Mouse (Mus musculus): ENCODE data around the gene Rora. TPM values are rescaled to one million over a fixed set of nuclear protein-coding genes. Genes with fewer than 3 reads are reported as not detected.
A peak's percentile ranks its signal among the peaks of the same experiment; 100 is the strongest.

The Rora gene
- polyA plus RNA-seq, 1 experiment from 2014 or later: 3.8 TPM

GRCm38 (mm10) chr9:69397432-69397759 lies 743.8 kb downstream of the Rora start:
- H3K27ac ChIP-seq (ENCODE audit: low read depth, low read length): no peak overlapping the region
- H3K4me2 ChIP-seq (replicated peaks; ENCODE audit: low read depth, low read length): peak overlapping the region; percentile 79; the same call in 1 of the 2 replicates
- ATAC-seq (ENCODE audit: low FRiP score) (no peak), DNase-seq (ENCODE audit: low spot score) (no peak)
- WGBS: 80% methylated on average over 2 of the region's 2 CpGs
- H3K4me1 ChIP-seq (replicated peaks; ENCODE audit: control insufficient read depth, insufficient read depth, low read length): no peaks in the 10 kb centered on the region
- H3K27me3 ChIP-seq (ENCODE audit: control insufficient read depth, insufficient read depth, low read length): no peaks in the 10 kb centered on the region
- H3K9ac ChIP-seq (ENCODE audit: low read depth, low read length): peak overlapping the region; percentile 89
- peak overlapping the region; percentile 68; the same call in 1 of the 2 replicates for H3K4me3 ChIP-seq (ENCODE audit: low read depth, low read length)
- H3K9me3 ChIP-seq (ENCODE audit: control insufficient read depth, low read length): no peaks in the 10 kb centered on the region
- no peaks in the 10 kb centered on the region for H3K36me3 ChIP-seq (ENCODE audit: control insufficient read depth, insufficient read depth, low read length)

GRCm38 (mm10) chr9:69397760-69398452 lies 744.3 kb downstream of the Rora start, which contains the start of gene Ice2:
Gene Ice2 (plus strand): TSS chr9:69397906.
- Histone ChIP-seq H3K27me3 (ENCODE audit: control insufficient read depth, insufficient read depth, low read length) (no peaks in the 10 kb centered on the region), H3K9me3 (ENCODE audit: control insufficient read depth, low read length) (no peaks in the 10 kb centered on the region), H3K9ac (ENCODE audit: low read depth, low read length) (peak within 1 kb of the TSS; percentile 89), H3K4me3 (ENCODE audit: low read depth, low read length) (peak within 1 kb of the TSS; percentile 68), H3K4me2 (replicated peaks; ENCODE audit: low read depth, low read length) (peak within 1 kb of the TSS; percentile 79), H3K4me1 (replicated peaks; ENCODE audit: control insufficient read depth, insufficient read depth, low read length) (no peaks in the 10 kb centered on the region), H3K27ac (ENCODE audit: low read depth, low read length) (peak within 1 kb of the TSS; percentile 84), H3K36me3 (ENCODE audit: control insufficient read depth, insufficient read depth, low read length) (no peaks in the 10 kb centered on the region)
- ATAC-seq (ENCODE audit: low FRiP score): peak; percentile 93
- under 1% methylated on average over 53 of the region's 53 CpGs for WGBS
- DNase-seq (ENCODE audit: low spot score): peak; percentile 91

- DNase-seq (ENCODE audit: low spot score) (no peak), ATAC-seq (ENCODE audit: low FRiP score) (no peak)
- H3K4me2 ChIP-seq (replicated peaks; ENCODE audit: low read depth, low read length): peak overlapping the region; percentile 79
- peak overlapping the region; percentile 89 for H3K9ac ChIP-seq (ENCODE audit: low read depth, low read length)
- no peaks in the 10 kb centered on the region for H3K36me3 ChIP-seq (ENCODE audit: control insufficient read depth, insufficient read depth, low read length)
- H3K27ac ChIP-seq (ENCODE audit: low read depth, low read length): peak overlapping the region; percentile 84
- H3K4me3 ChIP-seq (ENCODE audit: low read depth, low read length): peak overlapping the region; percentile 68
- H3K9me3 ChIP-seq (ENCODE audit: control insufficient read depth, low read length): no peaks in the 10 kb centered on the region
- 22% methylated on average over 10 of the region's 10 CpGs for WGBS
- H3K27me3 ChIP-seq (ENCODE audit: control insufficient read depth, insufficient read depth, low read length): no peaks in the 10 kb centered on the region
- no peaks in the 10 kb centered on the region for H3K4me1 ChIP-seq (replicated peaks; ENCODE audit: control insufficient read depth, insufficient read depth, low read length)
Observed at GRCm38 (mm10) chr9:69398453-69398850, 744.9 kb downstream of the Rora start.

GRCm38 (mm10) chr9:69404671-69405070 lies 751.1 kb downstream of the Rora start:
- H3K27ac ChIP-seq (ENCODE audit: low read depth, low read length): no peak overlapping the region
- H3K4me2 ChIP-seq (replicated peaks; ENCODE audit: low read depth, low read length): no peak overlapping the region
- H3K9me3 ChIP-seq (ENCODE audit: control insufficient read depth, low read length): no peaks in the 10 kb centered on the region
- DNase-seq (ENCODE audit: low spot score) (no peak), ATAC-seq (ENCODE audit: low FRiP score) (no peak)
- no peaks in the 10 kb centered on the region for H3K4me1 ChIP-seq (replicated peaks; ENCODE audit: control insufficient read depth, insufficient read depth, low read length)
- no peak overlapping the region for H3K4me3 ChIP-seq (ENCODE audit: low read depth, low read length)
- no peak overlapping the region for H3K9ac ChIP-seq (ENCODE audit: low read depth, low read length)
- no peaks in the 10 kb centered on the region for H3K27me3 ChIP-seq (ENCODE audit: control insufficient read depth, insufficient read depth, low read length)
- H3K36me3 ChIP-seq (ENCODE audit: control insufficient read depth, insufficient read depth, low read length): no peaks in the 10 kb centered on the region
- WGBS: 79% methylated on average over 6 of the region's 6 CpGs

GRCm38 (mm10) chr9:69419476-69419875 lies 765.9 kb downstream of the Rora start:
- 0 out of 2 replicates have a peak, but pooled peaks cover 2% of the 10 kb centered on the region for H3K36me3 ChIP-seq (ENCODE audit: control insufficient read depth, insufficient read depth, low read length)
- DNase-seq (ENCODE audit: low spot score): no peak

GRCm38 (mm10) chr9:69430531-69430930 lies 776.9 kb downstream of the Rora start:
- no peak for ATAC-seq (ENCODE audit: low FRiP score)
- Histone ChIP-seq H3K4me2 (replicated peaks; ENCODE audit: low read depth, low read length) (no peak overlapping the region), H3K4me3 (ENCODE audit: low read depth, low read length) (no peak overlapping the region), H3K9ac (ENCODE audit: low read depth, low read length) (no peak overlapping the region), H3K4me1 (replicated peaks; ENCODE audit: control insufficient read depth, insufficient read depth, low read length) (no peaks in the 10 kb centered on the region), H3K9me3 (ENCODE audit: control insufficient read depth, low read length) (no peaks in the 10 kb centered on the region), H3K27ac (ENCODE audit: low read depth, low read length) (no peak overlapping the region), H3K27me3 (ENCODE audit: control insufficient read depth, insufficient read depth, low read length) (no peaks in the 10 kb centered on the region), H3K36me3 (ENCODE audit: control insufficient read depth, insufficient read depth, low read length) (no peaks in the 10 kb centered on the region)
- WGBS: 91% methylated on average over 3 of the region's 3 CpGs
- no peak for DNase-seq (ENCODE audit: low spot score)

More at GRCm38 (mm10) chr9:69419476-69419875, 765.9 kb downstream of the Rora start:
- Histone ChIP-seq H3K9ac (ENCODE audit: low read depth, low read length) (no peak overlapping the region), H3K27me3 (ENCODE audit: control insufficient read depth, insufficient read depth, low read length) (no peaks in the 10 kb centered on the region), H3K27ac (ENCODE audit: low read depth, low read length) (no peak overlapping the region), H3K4me3 (ENCODE audit: low read depth, low read length) (no peak overlapping the region), H3K4me1 (replicated peaks; ENCODE audit: control insufficient read depth, insufficient read depth, low read length) (no peaks in the 10 kb centered on the region), H3K9me3 (ENCODE audit: control insufficient read depth, low read length) (no peaks in the 10 kb centered on the region), H3K4me2 (replicated peaks; ENCODE audit: low read depth, low read length) (no peak overlapping the region)
- 95% methylated on average over 1 of the region's 1 CpGs for WGBS
- ATAC-seq (ENCODE audit: low FRiP score): no peak

GRCm38 (mm10) chr9:69431863-69432555 lies 778.4 kb downstream of the Rora start:
- no peak overlapping the region for H3K4me2 ChIP-seq (replicated peaks; ENCODE audit: low read depth, low read length)
- H3K9ac ChIP-seq (ENCODE audit: low read depth, low read length): no peak overlapping the region
- no peak overlapping the region; the same call in 1 of the 2 replicates for H3K27ac ChIP-seq (ENCODE audit: low read depth, low read length)
- H3K27me3 ChIP-seq (ENCODE audit: control insufficient read depth, insufficient read depth, low read length): no peaks in the 10 kb centered on the region
- no peaks in the 10 kb centered on the region for H3K36me3 ChIP-seq (ENCODE audit: control insufficient read depth, insufficient read depth, low read length)
- WGBS: 28% methylated on average over 6 of the region's 6 CpGs
- H3K4me1 ChIP-seq (replicated peaks; ENCODE audit: control insufficient read depth, insufficient read depth, low read length): no peaks in the 10 kb centered on the region
- ATAC-seq (ENCODE audit: low FRiP score): no peak
- H3K9me3 ChIP-seq (ENCODE audit: control insufficient read depth, low read length): no peaks in the 10 kb centered on the region
- DNase-seq (ENCODE audit: low spot score): peak; percentile 65
- H3K4me3 ChIP-seq (ENCODE audit: low read depth, low read length): no peak overlapping the region

GRCm38 (mm10) chr9:69435194-69435593 lies 781.6 kb downstream of the Rora start:
- no peaks in the 10 kb centered on the region for H3K9me3 ChIP-seq (ENCODE audit: control insufficient read depth, low read length)

GRCm38 (mm10) chr9:69435662-69436061 lies 782.1 kb downstream of the Rora start:
- no peaks in the 10 kb centered on the region for H3K4me1 ChIP-seq (replicated peaks; ENCODE audit: control insufficient read depth, insufficient read depth, low read length)
- ATAC-seq (ENCODE audit: low FRiP score) (no peak), DNase-seq (ENCODE audit: low spot score) (no peak)
- H3K36me3 ChIP-seq (ENCODE audit: control insufficient read depth, insufficient read depth, low read length): no peaks in the 10 kb centered on the region
- H3K27ac ChIP-seq (ENCODE audit: low read depth, low read length): no peak overlapping the region
- no peak overlapping the region for H3K9ac ChIP-seq (ENCODE audit: low read depth, low read length)
- no peaks in the 10 kb centered on the region for H3K27me3 ChIP-seq (ENCODE audit: control insufficient read depth, insufficient read depth, low read length)
- no peaks in the 10 kb centered on the region for H3K9me3 ChIP-seq (ENCODE audit: control insufficient read depth, low read length)
- H3K4me3 ChIP-seq (ENCODE audit: low read depth, low read length): no peak overlapping the region
- no peak overlapping the region for H3K4me2 ChIP-seq (replicated peaks; ENCODE audit: low read depth, low read length)

More at GRCm38 (mm10) chr9:69435194-69435593, 781.6 kb downstream of the Rora start:
- no peak overlapping the region for H3K4me3 ChIP-seq (ENCODE audit: low read depth, low read length)
- H3K27me3 ChIP-seq (ENCODE audit: control insufficient read depth, insufficient read depth, low read length): no peaks in the 10 kb centered on the region
- H3K27ac ChIP-seq (ENCODE audit: low read depth, low read length): no peak overlapping the region
- H3K4me1 ChIP-seq (replicated peaks; ENCODE audit: control insufficient read depth, insufficient read depth, low read length): no peaks in the 10 kb centered on the region
- no peak overlapping the region for H3K4me2 ChIP-seq (replicated peaks; ENCODE audit: low read depth, low read length)
- WGBS: 69% methylated on average over 10 of the region's 10 CpGs
- no peaks in the 10 kb centered on the region for H3K36me3 ChIP-seq (ENCODE audit: control insufficient read depth, insufficient read depth, low read length)
- ATAC-seq (ENCODE audit: low FRiP score): no peak
- no peak for DNase-seq (ENCODE audit: low spot score)
- no peak overlapping the region for H3K9ac ChIP-seq (ENCODE audit: low read depth, low read length)
